Mouse (Mus musculus): ENCODE data around the gene Pxylp1. TPM values are rescaled to one million over a fixed set of nuclear protein-coding genes. Genes with fewer than 3 reads are reported as not detected.

Gene Pxylp1
- polyA plus RNA-seq, 1 experiment: 14.5 TPM

DNA sequence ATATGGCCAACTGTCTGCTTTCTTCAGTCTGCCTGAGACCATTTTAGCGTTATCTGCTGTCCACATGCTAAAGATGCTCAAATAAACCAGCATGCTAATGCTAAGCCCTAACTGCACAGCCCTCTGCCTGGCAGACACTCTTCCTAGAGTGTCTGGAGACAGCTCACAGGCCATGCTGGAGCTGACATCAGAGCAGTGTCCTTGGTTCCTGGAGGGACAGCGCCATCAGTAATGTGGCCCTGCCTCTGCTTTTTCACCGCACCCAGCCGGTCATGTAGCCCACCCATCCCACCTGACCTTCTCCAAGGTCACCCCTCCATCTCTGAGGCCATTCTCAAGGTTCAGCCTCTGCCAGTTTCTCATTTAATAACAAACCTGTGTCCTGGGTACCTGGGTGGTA is 60.0 kb downstream of the Pxylp1 start:
- no peak overlapping the region for H3K4me3 ChIP-seq (replicated peaks; ENCODE audit: control insufficient read depth, low read depth, low read length)
- 87% methylated on average over 4 of the region's 4 CpGs for WGBS
- no peak for TF ChIP-seq POLR2A (IDR thresholded peaks at IDR 0.05; ENCODE audit: borderline replicate concordance, control insufficient read depth, low read depth, low read length)
- TF ChIP-seq CTCF (IDR thresholded peaks at IDR 0.05; ENCODE audit: control insufficient read depth, insufficient read depth, low read length): no peak
- no peaks in the 10 kb centered on the region for H3K4me1 ChIP-seq (ENCODE audit: control insufficient read depth, insufficient read depth, low read length)
- no peak overlapping the region for H3K27ac ChIP-seq (ENCODE audit: control insufficient read depth, insufficient read depth, low read depth, low read length, poor library complexity)

- Histone ChIP-seq H3K4me3 (replicated peaks; ENCODE audit: control insufficient read depth, low read depth, low read length) (no peak overlapping the region), H3K4me1 (ENCODE audit: control insufficient read depth, insufficient read depth, low read length) (no peaks in the 10 kb centered on the region), H3K27ac (ENCODE audit: control insufficient read depth, insufficient read depth, low read depth, low read length, poor library complexity) (no peak overlapping the region)
- WGBS: 89% methylated on average over 17 of the region's 17 CpGs
- TF ChIP-seq CTCF (IDR thresholded peaks at IDR 0.05; ENCODE audit: control insufficient read depth, insufficient read depth, low read length) (no peak), POLR2A (IDR thresholded peaks at IDR 0.05; ENCODE audit: borderline replicate concordance, control insufficient read depth, low read depth, low read length) (no peak)
Observed at GRCm38 (mm10) chr9:96830856-96831359, 61.6 kb downstream of the Pxylp1 start.

DNA sequence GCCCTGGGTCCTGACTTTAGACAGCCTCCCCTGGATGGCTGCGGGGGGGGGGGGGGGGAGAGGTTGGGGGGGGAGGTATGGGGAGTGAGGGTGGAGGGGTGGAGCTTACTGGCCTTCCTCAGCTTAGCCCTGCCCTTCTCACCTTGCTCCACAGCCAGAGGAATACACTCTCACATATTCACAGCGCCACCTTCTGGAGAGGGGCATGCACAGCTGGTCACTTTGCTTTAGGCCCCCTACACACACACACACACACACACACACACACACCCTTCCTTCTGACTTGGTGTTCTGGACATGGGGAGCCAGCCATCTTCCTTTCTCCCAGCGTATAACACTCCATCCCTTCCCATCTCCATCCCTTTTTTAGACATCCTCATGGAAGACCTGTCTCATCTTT is 62.8 kb downstream of the Pxylp1 start:
- Histone ChIP-seq H3K27ac (ENCODE audit: control insufficient read depth, insufficient read depth, low read depth, low read length, poor library complexity) (no peak overlapping the region), H3K4me1 (ENCODE audit: control insufficient read depth, insufficient read depth, low read length) (no peaks in the 10 kb centered on the region), H3K4me3 (replicated peaks; ENCODE audit: control insufficient read depth, low read depth, low read length) (no peak overlapping the region)
- WGBS: 79% methylated on average over 3 of the region's 3 CpGs
- TF ChIP-seq CTCF (IDR thresholded peaks at IDR 0.05; ENCODE audit: control insufficient read depth, insufficient read depth, low read length) (peak; percentile 29; the same call in 1 of the 2 replicates), POLR2A (IDR thresholded peaks at IDR 0.05; ENCODE audit: borderline replicate concordance, control insufficient read depth, low read depth, low read length) (no peak)

GRCm38 (mm10) chr9:96828071-96828470 is 64.4 kb downstream of the Pxylp1 start:
- no peaks in the 10 kb centered on the region for H3K4me1 ChIP-seq (ENCODE audit: control insufficient read depth, insufficient read depth, low read length)
- TF ChIP-seq POLR2A (IDR thresholded peaks at IDR 0.05; ENCODE audit: borderline replicate concordance, control insufficient read depth, low read depth, low read length) (no peak), CTCF (IDR thresholded peaks at IDR 0.05; ENCODE audit: control insufficient read depth, insufficient read depth, low read length) (no peak)
- WGBS: 58% methylated on average over 2 of the region's 2 CpGs
- no peak overlapping the region for H3K4me3 ChIP-seq (replicated peaks; ENCODE audit: control insufficient read depth, low read depth, low read length)
- no peak overlapping the region for H3K27ac ChIP-seq (ENCODE audit: control insufficient read depth, insufficient read depth, low read depth, low read length, poor library complexity)

- no peak overlapping the region for H3K4me3 ChIP-seq (replicated peaks; ENCODE audit: control insufficient read depth, low read depth, low read length)
- no peak for TF ChIP-seq POLR2A (IDR thresholded peaks at IDR 0.05; ENCODE audit: borderline replicate concordance, control insufficient read depth, low read depth, low read length)
- no peak for TF ChIP-seq CTCF (IDR thresholded peaks at IDR 0.05; ENCODE audit: control insufficient read depth, insufficient read depth, low read length)
- WGBS: 75% methylated on average over 12 of the region's 12 CpGs
Observed at GRCm38 (mm10) chr9:96827002-96827785, 65.3 kb downstream of the Pxylp1 start.

DNA sequence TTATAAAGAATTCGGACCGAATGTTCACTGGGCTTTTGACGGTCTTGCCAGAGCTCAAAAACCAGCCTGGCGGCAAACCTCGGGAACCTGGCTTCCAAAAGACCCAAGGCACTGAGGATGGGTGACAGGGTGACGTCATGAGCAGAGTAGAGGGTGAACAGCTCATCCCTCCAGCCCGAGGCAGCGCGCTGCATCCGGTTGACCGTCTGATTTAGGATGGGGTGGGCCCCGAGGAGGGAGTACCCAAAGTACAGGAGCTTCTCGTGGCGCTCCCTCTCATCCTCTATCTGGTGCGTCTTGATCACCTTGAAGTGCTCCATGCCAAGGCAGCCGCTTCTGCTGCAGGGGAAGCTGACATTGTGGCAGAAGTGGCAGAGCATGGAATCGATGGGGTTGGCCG is 67.6 kb downstream of the Pxylp1 start:
- no peaks in the 10 kb centered on the region for H3K4me1 ChIP-seq (ENCODE audit: control insufficient read depth, insufficient read depth, low read length)
- no peak for TF ChIP-seq POLR2A (IDR thresholded peaks at IDR 0.05; ENCODE audit: borderline replicate concordance, control insufficient read depth, low read depth, low read length)
- no peak for TF ChIP-seq CTCF (IDR thresholded peaks at IDR 0.05; ENCODE audit: control insufficient read depth, insufficient read depth, low read length)
- 93% methylated on average over 18 of the region's 18 CpGs for whole genome bisulfite sequencing

More at GRCm38 (mm10) chr9:96827002-96827785, 65.3 kb downstream of the Pxylp1 start:
- Histone ChIP-seq H3K4me1 (ENCODE audit: control insufficient read depth, insufficient read depth, low read length) (no peaks in the 10 kb centered on the region), H3K27ac (ENCODE audit: control insufficient read depth, insufficient read depth, low read depth, low read length, poor library complexity) (no peak overlapping the region)

GRCm38 (mm10) chr9:96824026-96824425 is 68.4 kb downstream of the Pxylp1 start:
- no peak for TF ChIP-seq POLR2A (IDR thresholded peaks at IDR 0.05; ENCODE audit: borderline replicate concordance, control insufficient read depth, low read depth, low read length)
- TF ChIP-seq CTCF (IDR thresholded peaks at IDR 0.05; ENCODE audit: control insufficient read depth, insufficient read depth, low read length): no peak
- Histone ChIP-seq H3K27ac (ENCODE audit: control insufficient read depth, insufficient read depth, low read depth, low read length, poor library complexity) (no peak overlapping the region), H3K4me1 (ENCODE audit: control insufficient read depth, insufficient read depth, low read length) (no peaks in the 10 kb centered on the region), H3K4me3 (replicated peaks; ENCODE audit: control insufficient read depth, low read depth, low read length) (no peak overlapping the region)
- WGBS: 79% methylated on average over 12 of the region's 12 CpGs

More for the DNA sequence above, 67.6 kb downstream of the Pxylp1 start:
- Histone ChIP-seq H3K27ac (ENCODE audit: control insufficient read depth, insufficient read depth, low read depth, low read length, poor library complexity) (no peak overlapping the region), H3K4me3 (replicated peaks; ENCODE audit: control insufficient read depth, low read depth, low read length) (no peak overlapping the region)

- 68% methylated on average over 5 of the region's 5 CpGs for WGBS
- Histone ChIP-seq H3K4me1 (ENCODE audit: control insufficient read depth, insufficient read depth, low read length) (no peaks in the 10 kb centered on the region), H3K27ac (ENCODE audit: control insufficient read depth, insufficient read depth, low read depth, low read length, poor library complexity) (no peak overlapping the region), H3K4me3 (replicated peaks; ENCODE audit: control insufficient read depth, low read depth, low read length) (no peak overlapping the region)
- TF ChIP-seq CTCF (IDR thresholded peaks at IDR 0.05; ENCODE audit: control insufficient read depth, insufficient read depth, low read length) (no peak), POLR2A (IDR thresholded peaks at IDR 0.05; ENCODE audit: borderline replicate concordance, control insufficient read depth, low read depth, low read length) (no peak)
Observed at GRCm38 (mm10) chr9:96823541-96823940, 68.9 kb downstream of the Pxylp1 start.

Data from bone marrow, adult 2 months (tissue).